Mouse (Mus musculus): ENCODE results near the gene D430042O09Rik.

DNA sequence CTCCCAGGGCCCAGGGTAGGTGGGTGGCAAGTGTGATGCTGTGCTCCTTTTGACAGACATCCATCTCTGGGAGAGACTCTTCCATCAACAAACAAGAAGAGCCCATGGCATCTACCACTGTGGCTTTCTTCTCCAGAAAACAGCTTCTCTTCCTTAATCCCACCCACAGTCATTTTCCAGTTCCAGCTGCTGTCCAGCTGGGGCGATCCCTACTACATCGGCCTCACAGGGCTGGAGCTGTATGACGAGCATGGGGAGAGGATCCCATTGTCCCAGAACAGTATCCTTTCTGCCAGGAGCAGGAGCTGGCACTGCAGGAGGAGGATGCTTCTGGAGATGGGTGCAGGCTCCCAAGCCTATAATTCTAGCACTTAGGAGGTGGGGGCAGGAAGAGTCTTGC lies 160.9 kb downstream of the D430042O09Rik start:
- TF ChIP-seq POLR2A (IDR thresholded peaks at IDR 0.05; ENCODE audit: low read depth, low read length) (no peak), CTCF (IDR thresholded peaks at IDR 0.05; ENCODE audit: borderline replicate concordance, insufficient read depth, low read length) (no peak)
